Mouse (Mus musculus) heart, adult 2 months (tissue): Measurements from ENCODE around the gene Gm9964.

Experiments
- CTCF ChIP-seq: fragments of 200-600 bp; IDR thresholded peaks from 2 replicates; pipeline ENCODE4 v1.8.1; 2022; ENCODE audit warnings: antibody characterized with exemption, mild to moderate bottlenecking, moderate library complexity
- EP300 ChIP-seq: fragments of 200-500 bp; IDR thresholded peaks from 2 replicates; pipeline ENCODE4 v1.6.1; 2011; ENCODE audit warnings: low read depth, low read length, control low read depth; ENCODE audit not compliant: insufficient read depth

DNA sequence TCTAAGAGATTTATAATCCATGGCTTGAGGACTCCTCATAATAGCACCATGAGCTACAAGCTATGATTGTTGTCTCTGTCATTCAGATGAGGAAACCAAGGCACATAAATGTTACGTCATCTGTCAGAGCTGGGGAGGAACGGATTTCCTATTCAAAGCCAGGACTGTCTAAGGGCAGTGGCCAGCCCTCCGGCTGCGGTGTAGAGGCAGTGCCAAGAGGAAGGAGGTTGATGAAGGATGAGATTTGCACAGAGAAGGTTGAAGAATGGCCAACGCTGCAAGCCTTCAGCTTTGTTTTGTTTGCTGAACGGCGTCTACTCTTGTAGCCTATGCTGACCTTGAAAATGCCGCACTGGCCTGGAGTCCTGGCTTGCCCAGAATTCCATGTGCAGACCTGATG is 29.0 kb upstream of the Gm9964 start:
- no peak for TF ChIP-seq EP300
- no peak for TF ChIP-seq CTCF
